Mouse (Mus musculus) urinary bladder, postnatal 14 days (tissue): Measurements from ENCODE around the gene Stxbp5l.
"Not testable (repeated sequence)": the region's sequence is repeated elsewhere in the genome, so short reads cannot be mapped to it uniquely, and the experiment has no call there.

Experiments used
- DNase-seq: peaks from one replicate; pipeline ENCODE4 v3.0.0; 2021; ENCODE audit warnings: low spot score

Gene Stxbp5l

GRCm38 (mm10) chr16:37280206-37280605, 104.6 kb downstream of the Stxbp5l start:
- no peak for DNase-seq

GRCm38 (mm10) chr16:37273681-37274080, 111.1 kb downstream of the Stxbp5l start:
- DNase-seq: no peak

- DNase-seq: no peak
These were observed 123.1 kb downstream of the Stxbp5l start for GRCm38 (mm10) chr16:37261678-37262077.

- DNase-seq: no peak
These were observed 165.6 kb downstream of the Stxbp5l start for GRCm38 (mm10) chr16:37219151-37219550.

GRCm38 (mm10) chr16:37208783-37209182, 176.0 kb downstream of the Stxbp5l start:
- DNase-seq: no peak

GRCm38 (mm10) chr16:37194152-37194551, 190.6 kb downstream of the Stxbp5l start:
- DNase-seq: no peak

- not testable (repeated sequence) for DNase-seq
These were observed 259.6 kb downstream of the Stxbp5l start for GRCm38 (mm10) chr16:37125190-37125589.

GRCm38 (mm10) chr16:37109285-37109684, 275.5 kb downstream of the Stxbp5l start:
- DNase-seq: peak; percentile 8

GRCm38 (mm10) chr16:37108763-37109162, 276.0 kb downstream of the Stxbp5l start:
- DNase-seq: no peak

- no peak for DNase-seq
These were observed 290.5 kb downstream of the Stxbp5l start for GRCm38 (mm10) chr16:37094169-37094833.

- no peak for DNase-seq
These were observed 295.1 kb downstream of the Stxbp5l start for GRCm38 (mm10) chr16:37089648-37090047.

GRCm38 (mm10) chr16:37072354-37072753, 312.4 kb downstream of the Stxbp5l start:
- DNase-seq: no peak
